Mouse (Mus musculus) spleen, adult 2 months (tissue): ENCODE results near the gene Dock10.

Source experiments
- CTCF ChIP-seq: fragments of 200-500 bp; IDR thresholded peaks from 2 replicates; pipeline ENCODE4 v1.5.1; 2011; ENCODE audit warnings: mild to moderate bottlenecking, inconsistent platforms; ENCODE audit not compliant: insufficient read depth, insufficient read length, insufficient replicate concordance; ENCODE audit errors: extremely low read depth
- POLR2A ChIP-seq: fragments of 200-500 bp; IDR thresholded peaks from 2 replicates; pipeline ENCODE4 v1.6.1; 2011; ENCODE audit warnings: low read depth, low read length, inconsistent platforms

DNA sequence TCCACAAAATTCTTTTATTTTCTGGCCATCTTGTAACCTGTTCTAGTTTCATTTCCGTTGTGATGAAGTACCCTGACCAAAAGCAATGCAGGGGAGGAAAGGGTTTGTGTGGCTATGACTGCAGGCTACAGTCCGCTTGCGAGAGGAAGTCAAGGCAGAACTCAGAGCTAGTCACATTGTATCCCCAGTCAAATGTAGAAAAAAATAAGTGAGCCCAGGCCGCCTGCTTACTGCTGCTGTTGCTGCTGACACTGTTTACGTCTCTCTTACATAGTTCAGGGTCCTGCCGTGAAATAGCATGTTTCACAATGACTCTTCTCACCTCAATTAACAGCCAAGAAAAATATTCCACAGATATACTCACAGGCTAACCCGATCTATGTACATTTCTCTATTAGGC is 87.9 kb downstream of the Dock10 start:
- no peak for TF ChIP-seq CTCF
- no peak for TF ChIP-seq POLR2A
